Mouse (Mus musculus): ENCODE measurements around the gene Nxpe5. TPM values are rescaled to one million over a fixed set of nuclear protein-coding genes. Genes with fewer than 3 reads are reported as not detected.

Nxpe5 gene
- polyA plus RNA-seq, 1 experiment from 2014 or later, result not detected

DNA sequence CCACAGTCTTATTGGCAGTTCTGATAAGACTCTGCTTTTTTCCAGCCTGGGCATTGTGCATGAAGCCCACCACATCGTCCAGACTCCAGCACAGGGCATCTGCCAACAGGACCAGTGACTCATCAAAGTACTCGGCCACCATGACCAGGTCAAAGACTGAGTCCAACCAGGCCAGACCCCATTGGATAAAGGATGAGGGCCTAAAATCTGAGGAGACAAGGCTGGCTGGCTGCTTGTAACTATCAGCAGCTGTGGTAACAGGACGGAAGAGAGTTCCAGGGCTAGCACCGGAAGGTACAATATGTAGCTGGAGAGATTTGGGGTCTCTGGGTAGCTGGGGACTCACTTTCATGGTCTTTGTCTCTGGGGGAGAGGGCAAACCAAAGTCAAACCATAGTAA, 40.0 kb downstream of the Nxpe5 start:
- Histone ChIP-seq H3K27ac (no peak overlapping the region), H3K36me3 (peaks cover 38% of the 10 kb centered on the region), H3K27me3 (no peaks in the 10 kb centered on the region), H3K9ac (no peak overlapping the region), H3K4me3 (no peak overlapping the region), H3K4me2 (no peak overlapping the region), H3K9me3 (no peaks in the 10 kb centered on the region), H3K4me1 (replicated peaks) (peaks cover 29% of the 10 kb centered on the region)
- ATAC-seq (ENCODE audit: low FRiP score), result no peak
- 98% methylated on average over 4 of the region's 4 CpGs for WGBS

DNA sequence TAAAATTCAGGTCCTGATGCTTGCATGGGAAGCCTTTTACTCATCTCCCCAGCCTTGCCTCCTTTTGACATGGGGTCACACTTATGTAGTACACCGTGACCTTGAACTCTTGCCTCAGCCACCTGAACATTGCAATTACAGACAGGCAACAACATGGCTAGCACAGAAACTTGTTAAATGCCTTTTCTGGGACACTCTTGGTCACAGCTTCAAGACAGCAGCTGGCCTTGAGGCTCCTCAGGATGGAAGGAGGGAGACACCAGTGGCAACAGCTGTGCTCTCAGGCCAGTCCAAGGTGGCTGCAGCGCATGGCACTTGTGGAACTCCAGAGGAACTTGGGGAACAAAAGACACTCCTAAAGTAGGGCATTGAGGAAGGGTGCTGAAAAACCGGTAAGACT, 41.4 kb downstream of the Nxpe5 start:
- peaks cover 36% of the 10 kb centered on the region for H3K4me1 ChIP-seq (replicated peaks)
- no peaks in the 10 kb centered on the region for H3K27me3 ChIP-seq
- no peaks in the 10 kb centered on the region for H3K9me3 ChIP-seq
- ATAC-seq (ENCODE audit: low FRiP score), result no peak
- H3K4me3 ChIP-seq, result no peak overlapping the region
- H3K9ac ChIP-seq, result no peak overlapping the region
- H3K4me2 ChIP-seq, result no peak overlapping the region
- peaks cover 24% of the 10 kb centered on the region for H3K36me3 ChIP-seq
- 87% methylated on average over 3 of the region's 3 CpGs for WGBS
- H3K27ac ChIP-seq, result no peak overlapping the region

GRCm38 (mm10) chr5:138268980-138269379, 43.3 kb downstream of the Nxpe5 start:
- H3K27me3 ChIP-seq, result no peaks in the 10 kb centered on the region
- 86% methylated on average over 4 of the region's 4 CpGs for WGBS
- ATAC-seq (ENCODE audit: low FRiP score), result no peak

GRCm38 (mm10) chr5:138271232-138271631, 45.5 kb downstream of the Nxpe5 start:
- H3K36me3 ChIP-seq, result peaks cover 32% of the 10 kb centered on the region
- peak overlapping the region; percentile 51; the same call in 1 of the 2 replicates for H3K9ac ChIP-seq
- ATAC-seq (ENCODE audit: low FRiP score), result no peak
- 57% methylated on average over 3 of the region's 3 CpGs for WGBS
- H3K4me3 ChIP-seq, result no peak overlapping the region
- H3K9me3 ChIP-seq, result no peaks in the 10 kb centered on the region
- no peaks in the 10 kb centered on the region for H3K27me3 ChIP-seq
- no peak overlapping the region for H3K27ac ChIP-seq
- peak overlapping the region; percentile 34; the same call in 1 of the 2 replicates for H3K4me2 ChIP-seq
- H3K4me1 ChIP-seq (replicated peaks), result peaks cover 51% of the 10 kb centered on the region

More at GRCm38 (mm10) chr5:138268980-138269379, 43.3 kb downstream of the Nxpe5 start:
- Histone ChIP-seq H3K27ac (no peak overlapping the region), H3K4me2 (no peak overlapping the region), H3K4me3 (no peak overlapping the region), H3K36me3 (peaks cover 21% of the 10 kb centered on the region), H3K4me1 (replicated peaks) (peaks cover 41% of the 10 kb centered on the region), H3K9ac (no peak overlapping the region), H3K9me3 (no peaks in the 10 kb centered on the region)

DNA sequence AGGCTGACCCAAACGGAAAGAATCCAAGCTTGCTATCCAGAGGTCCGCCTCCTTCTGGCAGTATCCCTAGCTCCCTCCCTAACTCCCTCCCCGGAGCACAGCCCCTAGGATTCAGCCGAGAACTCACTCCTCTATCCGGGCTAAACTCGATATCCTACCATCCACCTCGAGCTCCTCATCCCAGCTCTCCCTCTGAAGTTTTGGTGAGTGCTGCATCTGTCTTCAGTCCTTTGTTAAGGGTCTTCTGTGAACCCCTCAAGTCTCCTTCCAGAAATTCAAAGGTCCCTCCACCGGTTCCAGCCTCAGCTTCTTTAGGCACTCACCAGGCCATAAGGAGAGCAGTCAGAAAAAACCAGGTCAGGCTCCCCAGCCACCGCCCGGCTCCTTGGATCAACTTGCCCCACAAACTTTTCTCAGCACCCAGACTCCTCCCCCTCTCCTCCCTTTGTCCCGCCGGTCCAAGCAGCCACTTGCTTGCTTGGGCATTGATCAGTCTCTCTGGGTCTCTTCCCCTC, 46.8 kb downstream of the Nxpe5 start, which contains the start of gene Gal3st4:
Gene Gal3st4, minus strand, starts transcription at position 432 of the 515 bp plus-strand sequence.
- no peak within 1 kb of the TSS for H3K27ac ChIP-seq
- H3K4me1 ChIP-seq (replicated peaks), result peaks cover 64% of the 10 kb centered on the region
- peak within 1 kb of the TSS; percentile 34 for H3K4me2 ChIP-seq
- no peak for ATAC-seq (ENCODE audit: low FRiP score)
- H3K27me3 ChIP-seq, result no peaks in the 10 kb centered on the region
- WGBS, result under 1% methylated on average over 12 of the region's 12 CpGs
- H3K4me3 ChIP-seq, result peak within 1 kb of the TSS; percentile 12
- H3K9me3 ChIP-seq, result no peaks in the 10 kb centered on the region
- H3K36me3 ChIP-seq, result peaks cover 33% of the 10 kb centered on the region
- peak within 1 kb of the TSS; percentile 51 for H3K9ac ChIP-seq

DNA sequence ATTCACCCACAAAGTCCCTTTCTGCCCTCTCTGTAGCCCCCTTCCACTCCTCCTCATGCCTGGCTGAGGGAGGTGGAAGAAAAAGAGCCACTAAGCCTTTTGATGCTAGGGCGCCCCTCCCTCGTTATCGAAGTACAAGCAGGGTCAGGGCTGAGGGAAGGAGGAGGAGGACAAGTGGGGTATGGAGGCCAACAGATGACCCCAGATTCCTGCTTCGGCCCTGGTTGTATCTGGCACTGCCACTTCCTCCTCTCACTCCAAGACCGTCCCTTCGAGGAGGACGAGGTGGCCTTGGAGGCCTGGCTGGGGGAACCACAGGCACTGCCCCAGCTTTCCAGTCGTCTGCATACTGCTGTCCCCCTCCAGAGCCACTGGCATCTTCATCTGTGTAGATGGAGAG, 48.5 kb downstream of the Nxpe5 start:
- Histone ChIP-seq H3K36me3 (peaks cover 41% of the 10 kb centered on the region), H3K9me3 (no peaks in the 10 kb centered on the region), H3K4me1 (replicated peaks) (peaks cover 81% of the 10 kb centered on the region), H3K27me3 (no peaks in the 10 kb centered on the region), H3K9ac (peak overlapping the region; percentile 46; the same call in 1 of the 2 replicates), H3K4me3 (no peak overlapping the region), H3K4me2 (0 out of 2 replicates have a peak overlapping the region, but pooled peaks have one; percentile 6), H3K27ac (no peak overlapping the region; the same call in 1 of the 2 replicates)
- no peak for ATAC-seq (ENCODE audit: low FRiP score)
- 43% methylated on average over 8 of the region's 8 CpGs for WGBS

GRCm38 (mm10) chr5:138275216-138276050, 49.7 kb downstream of the Nxpe5 start:
- ATAC-seq (ENCODE audit: low FRiP score), result no peak
- H3K9ac ChIP-seq, result peak overlapping the region; percentile 81
- no peaks in the 10 kb centered on the region for H3K27me3 ChIP-seq
- peaks cover 81% of the 10 kb centered on the region for H3K4me1 ChIP-seq (replicated peaks)
- peak overlapping the region; percentile 45 for H3K4me3 ChIP-seq
- H3K36me3 ChIP-seq, result peaks cover 41% of the 10 kb centered on the region
- H3K4me2 ChIP-seq, result peak overlapping the region; percentile 82
- peak overlapping the region; percentile 64 for H3K27ac ChIP-seq
- no peaks in the 10 kb centered on the region for H3K9me3 ChIP-seq
- WGBS, result 12% methylated on average over 41 of the region's 41 CpGs

DNA sequence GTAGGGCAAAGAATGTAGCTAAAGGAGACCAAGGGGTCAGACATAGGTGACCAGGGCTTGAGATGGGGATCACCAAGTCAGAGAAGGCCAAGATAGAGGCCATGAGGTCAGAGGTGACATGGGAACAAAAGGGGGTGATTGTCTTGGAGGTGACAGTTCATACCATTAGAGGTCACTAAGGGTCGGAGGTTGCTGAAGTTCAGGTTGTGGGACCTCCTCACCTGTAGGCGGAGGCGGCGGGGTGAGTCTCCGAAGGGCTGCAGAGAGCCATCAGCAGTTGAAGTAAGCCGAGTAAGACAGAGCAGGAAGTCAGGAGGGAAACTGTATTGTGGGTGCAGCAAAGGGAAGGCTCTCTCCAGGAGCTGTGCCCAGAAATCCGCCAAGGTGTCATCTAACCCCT, 52.3 kb downstream of the Nxpe5 start:
- Histone ChIP-seq H3K27ac (0 out of 2 replicates have a peak overlapping the region, but pooled peaks have one; percentile 24), H3K36me3 (peaks cover 41% of the 10 kb centered on the region), H3K4me3 (peak overlapping the region; percentile 82), H3K9ac (peak overlapping the region; percentile 95), H3K4me1 (replicated peaks) (peaks cover 62% of the 10 kb centered on the region), H3K4me2 (peak overlapping the region; percentile 82), H3K9me3 (no peaks in the 10 kb centered on the region; the same call in 1 of the 2 replicates), H3K27me3 (0 out of 2 replicates have a peak, but pooled peaks cover 12% of the 10 kb centered on the region)
- 85% methylated on average over 7 of the region's 7 CpGs for WGBS
- ATAC-seq (ENCODE audit: low FRiP score), result no peak

GRCm38 (mm10) chr5:138279585-138280424, 54.1 kb downstream of the Nxpe5 start, which contains the start of the genes Gm43720, Gpc2 and Stag3:
Gm43720 (minus strand) TSS chr5:138279958.
Gpc2 (minus strand) TSS chr5:138280005.
Stag3 (plus strand) TSS chr5:138280240.
- Histone ChIP-seq H3K4me2 (peak within 1 kb of the TSS; percentile 82), H3K9ac (peak within 1 kb of the TSS; percentile 95), H3K9me3 (no peaks in the 10 kb centered on the region; the same call in 1 of the 2 replicates), H3K36me3 (peaks cover 33% of the 10 kb centered on the region), H3K27me3 (0 out of 2 replicates have a peak, but pooled peaks cover 12% of the 10 kb centered on the region), H3K4me1 (replicated peaks) (peaks cover 44% of the 10 kb centered on the region), H3K27ac (peak within 1 kb of the TSS; percentile 90), H3K4me3 (peak within 1 kb of the TSS; percentile 82)
- ATAC-seq (ENCODE audit: low FRiP score), result peak; percentile 99
- under 1% methylated on average over 55 of the region's 56 CpGs for WGBS

DNA sequence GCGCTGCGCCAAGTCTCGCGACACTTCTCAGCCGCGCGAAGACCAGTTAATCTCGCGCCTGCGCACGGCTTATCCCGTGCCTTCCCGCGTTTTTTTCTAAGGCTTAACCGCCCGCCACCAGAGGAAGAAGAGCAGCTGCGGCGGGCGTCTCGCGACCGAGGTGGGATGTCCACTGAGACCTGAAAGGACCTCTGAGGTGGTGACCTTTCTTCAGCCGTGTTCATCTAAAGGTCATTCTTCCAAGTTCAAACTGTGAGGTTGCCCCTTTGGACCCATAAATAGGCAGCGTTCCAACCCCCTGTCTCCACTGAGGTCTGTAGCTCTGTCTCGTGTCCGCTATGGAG, 54.7 kb downstream of the Nxpe5 start:
- no peak overlapping the region for H3K9ac ChIP-seq
- ATAC-seq (ENCODE audit: low FRiP score), result no peak
- 22% methylated on average over 26 of the region's 26 CpGs for WGBS

DNA sequence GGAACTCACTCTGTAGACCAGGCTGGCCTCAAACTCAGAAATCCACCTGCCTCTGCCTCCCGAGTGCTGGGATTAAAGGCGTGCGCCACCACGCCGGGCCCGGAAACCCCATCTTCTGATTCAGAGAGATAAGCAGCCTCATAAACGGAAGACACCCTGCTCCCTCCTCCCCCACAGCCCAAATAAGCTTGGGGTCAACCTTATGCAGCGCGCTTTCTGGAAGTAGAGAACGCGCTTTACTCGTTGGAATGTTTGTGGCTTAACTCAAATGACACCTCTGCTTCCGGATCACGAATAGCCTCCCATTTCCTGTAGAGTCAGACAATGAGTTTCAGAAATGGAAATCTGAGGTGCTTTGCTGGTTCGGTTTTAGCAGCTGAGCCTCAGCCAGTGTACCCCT, 55.1 kb downstream of the Nxpe5 start:
- peaks cover 23% of the 10 kb centered on the region for H3K36me3 ChIP-seq
- 93% methylated on average over 15 of the region's 15 CpGs for WGBS
- H3K27ac ChIP-seq, result no peak overlapping the region
- no peak overlapping the region for H3K4me3 ChIP-seq
- H3K9ac ChIP-seq, result no peak overlapping the region
- peak overlapping the region; percentile 82; the same call in 1 of the 2 replicates for H3K4me2 ChIP-seq
- ATAC-seq (ENCODE audit: low FRiP score), result no peak
- no peaks in the 10 kb centered on the region; the same call in 1 of the 2 replicates for H3K9me3 ChIP-seq
- peaks cover 33% of the 10 kb centered on the region for H3K4me1 ChIP-seq (replicated peaks)
- H3K27me3 ChIP-seq, result 0 out of 2 replicates have a peak, but pooled peaks cover 12% of the 10 kb centered on the region

More for the DNA sequence above, 54.7 kb downstream of the Nxpe5 start:
- Histone ChIP-seq H3K27ac (peak overlapping the region; percentile 52; the same call in 1 of the 2 replicates), H3K9me3 (no peaks in the 10 kb centered on the region; the same call in 1 of the 2 replicates), H3K4me3 (peak overlapping the region; percentile 82), H3K4me2 (peak overlapping the region; percentile 82), H3K36me3 (peaks cover 28% of the 10 kb centered on the region), H3K27me3 (0 out of 2 replicates have a peak, but pooled peaks cover 12% of the 10 kb centered on the region), H3K4me1 (replicated peaks) (peaks cover 38% of the 10 kb centered on the region)
